Mouse (Mus musculus) right cerebral cortex, adult 18-20 months (tissue): ENCODE measurements at regions not wholly inside any gene's neighbourhood (a gene's known extent, or its start where the extent isn't known, plus 50 kb on each side); places are given as distances from the start of the nearest gene placed in this dataset.

Experiments
- DNase-seq: peaks from one replicate; pipeline ENCODE4 v3.0.0; 2022; ENCODE audit warnings: mixed read lengths

DNA sequence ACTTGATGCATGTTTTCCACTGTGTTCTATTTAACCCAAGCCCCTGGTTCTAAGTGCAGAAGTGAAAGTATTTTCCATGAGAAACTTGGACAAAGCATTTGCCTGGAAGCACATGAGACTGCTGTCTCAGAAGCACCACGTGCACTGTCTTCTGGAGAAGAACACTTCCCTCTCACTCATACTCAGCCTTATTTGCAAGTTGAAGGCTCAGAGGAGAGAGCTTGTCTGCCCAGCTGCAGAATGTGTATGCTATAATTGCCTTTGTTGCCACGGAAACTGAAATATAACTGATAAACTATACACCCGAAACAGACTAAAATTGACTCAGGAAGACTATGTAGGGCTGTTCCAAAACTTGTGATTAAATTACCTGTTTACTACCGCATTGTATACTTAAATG lies 3230.3 kb downstream of the 9330182O14Rik start:
- peak; percentile 35 for DNase-seq

DNA sequence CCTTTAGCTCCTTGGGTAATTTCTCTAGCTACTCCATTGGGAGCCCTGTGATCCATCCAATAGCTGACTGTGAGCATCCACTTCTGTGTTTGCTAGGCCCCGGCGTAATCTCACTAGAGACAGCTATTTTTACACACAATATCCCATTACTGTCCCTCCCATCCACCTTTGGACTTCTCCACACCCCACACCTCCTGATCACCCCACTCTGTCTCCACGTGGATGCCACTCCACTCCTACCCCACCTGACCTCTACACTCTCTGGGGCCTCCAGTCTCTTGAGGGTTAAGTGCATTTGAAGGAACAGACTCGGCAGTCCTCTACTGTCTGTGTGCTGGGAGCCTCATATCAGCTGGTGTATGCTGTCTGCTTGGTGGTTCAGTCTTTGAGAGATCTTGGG lies 3238.9 kb downstream of the 9330182O14Rik start:
- DNase-seq: no peak

DNA sequence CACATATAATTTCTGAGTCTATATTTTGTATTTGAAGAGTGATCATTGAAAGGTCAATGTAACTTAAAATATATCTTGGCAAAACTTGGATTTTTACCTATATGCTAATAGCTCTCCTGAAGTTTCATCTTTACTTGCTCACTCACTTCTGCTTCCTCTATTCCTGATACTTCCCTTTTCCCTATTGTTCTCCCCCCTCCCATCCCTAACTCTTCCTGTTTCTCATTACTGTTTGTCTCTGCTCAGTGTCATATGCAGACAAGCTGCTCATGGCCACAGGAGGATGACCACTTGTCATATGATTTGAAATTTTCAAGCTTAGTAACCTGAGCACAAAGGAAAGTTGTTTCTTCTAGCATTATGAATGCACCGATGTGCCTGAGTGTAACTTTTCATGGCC lies 3248.2 kb downstream of the 9330182O14Rik start:
- no peak for DNase-seq

DNA sequence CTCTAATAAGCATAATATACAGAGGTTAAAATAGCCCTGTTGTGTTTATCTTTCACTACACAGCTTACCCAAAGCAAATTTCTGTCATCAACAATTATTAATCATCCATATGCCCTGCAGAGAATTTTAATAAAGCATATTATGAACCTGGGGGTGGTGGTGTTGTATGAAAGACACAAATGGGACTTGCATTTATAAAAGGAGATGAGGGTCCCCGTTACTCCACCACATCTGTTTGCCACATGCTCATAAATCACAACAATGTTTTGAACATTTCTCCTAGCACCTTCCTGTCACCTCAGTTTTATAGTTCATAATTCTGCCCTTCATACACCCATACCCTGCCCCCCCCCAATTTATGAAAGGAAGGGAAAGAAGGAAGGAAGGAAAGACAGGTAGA lies 3265.7 kb downstream of the 9330182O14Rik start:
- no peak for DNase-seq

DNA sequence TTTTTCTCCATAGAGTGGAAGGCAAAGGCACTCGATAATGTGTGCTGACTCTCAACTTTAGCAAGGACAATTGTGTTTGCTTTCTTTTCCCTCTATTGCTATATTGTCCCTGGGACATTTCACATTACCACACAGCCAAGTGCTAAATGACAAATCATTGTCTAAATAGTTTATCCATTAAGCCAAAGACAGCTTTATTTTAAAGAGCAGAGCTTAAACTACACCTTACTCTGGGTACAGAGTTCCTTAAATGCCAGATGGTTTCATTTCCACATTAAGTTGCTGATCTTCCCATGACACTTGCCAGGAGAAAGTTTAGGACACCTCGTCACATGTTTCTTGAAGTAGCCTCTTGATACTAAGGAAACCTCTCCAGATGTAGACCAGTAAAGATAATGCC lies 3269.4 kb downstream of the 9330182O14Rik start:
- no peak for DNase-seq
